Mouse (Mus musculus) midbrain, embryonic 11.5 days (tissue): ENCODE results near the gene Pgbd5. TPM values are rescaled to one million over a fixed set of nuclear protein-coding genes. Genes with fewer than 3 reads are reported as not detected.
"Not testable (repeated sequence)": the region's sequence is repeated elsewhere in the genome, so short reads cannot be mapped to it uniquely, and the experiment has no call there.

Experiments used
- ATAC-seq: fragments of 200-750 bp; cut with Nextera tagmentation; 2 replicates; pipeline ENCODE4 v1.8.0; 2017; ENCODE audit warnings: moderate TSS enrichment, moderate library complexity; ENCODE audit not compliant: low FRiP score
- DNase-seq: peaks from one replicate; pipeline ENCODE4 v3.0.0; 2015; ENCODE audit warnings: low spot score; ENCODE audit errors: missing footprints
- H3K27ac ChIP-seq: fragments of 300-500 bp; sonication (generic); 2 replicates; pipeline ENCODE4 v1.5.1; 2014; ENCODE audit warnings: low read depth, low read length
- H3K27me3 ChIP-seq: fragments of 300-500 bp; sonication (generic); 2 replicates; pipeline ENCODE4 v1.6.1; 2014; ENCODE audit warnings: mild to moderate bottlenecking, low read length, moderate library complexity, mixed read lengths; ENCODE audit not compliant: control insufficient read depth, insufficient read depth
- H3K36me3 ChIP-seq: fragments of 300-500 bp; sonication (generic); 2 replicates; pipeline ENCODE4 v1.6.1; 2014; ENCODE audit warnings: mild to moderate bottlenecking, low read length, moderate library complexity, mixed read lengths; ENCODE audit not compliant: control insufficient read depth, insufficient read depth
- H3K4me1 ChIP-seq: fragments of 300-500 bp; sonication (generic); 2 replicates; pipeline ENCODE4 v1.6.1; 2014; ENCODE audit warnings: low read length; ENCODE audit not compliant: control insufficient read depth, insufficient read depth
- H3K4me2 ChIP-seq: fragments of 300-500 bp; sonication (generic); 2 replicates; pipeline ENCODE4 v1.6.1; 2014; ENCODE audit warnings: mild to moderate bottlenecking, moderate library complexity
- H3K4me3 ChIP-seq: fragments of 300-500 bp; sonication (generic); 2 replicates; pipeline ENCODE4 v1.5.1; 2014; ENCODE audit warnings: low read depth, low read length
- H3K9ac ChIP-seq: fragments of 300-500 bp; sonication (generic); 2 replicates; pipeline ENCODE4 v1.6.1; 2014; ENCODE audit warnings: low read length
- H3K9me3 ChIP-seq: fragments of 300-500 bp; sonication (generic); 2 replicates; pipeline ENCODE4 v1.6.1; 2016; ENCODE audit warnings: low read length; ENCODE audit not compliant: control insufficient read depth
- WGBS: fragments of 180-500 bp; shearing (Covaris S2); extraction: QIAGEN DNeasy Blood & Tissue Kit; methylation state at CpG from one replicate; pipeline ENCODE4 v1.1.7; 2014; 5-methylcytosine and 5-hydroxymethylcytosine counted together
- polyA plus RNA-seq: library from polyadenylated mRNA; unstranded; fragments of >200 nt; fragmentation: Nextera tagmentation; extraction: Ambion mirVana; gene quantifications from 2 replicates; pipeline ENCODE4 v1.2.1, GENCODE M21; 2014

The Pgbd5 gene
- polyA plus RNA-seq, 1 experiment from 2014 or later: 4.5 TPM

DNA sequence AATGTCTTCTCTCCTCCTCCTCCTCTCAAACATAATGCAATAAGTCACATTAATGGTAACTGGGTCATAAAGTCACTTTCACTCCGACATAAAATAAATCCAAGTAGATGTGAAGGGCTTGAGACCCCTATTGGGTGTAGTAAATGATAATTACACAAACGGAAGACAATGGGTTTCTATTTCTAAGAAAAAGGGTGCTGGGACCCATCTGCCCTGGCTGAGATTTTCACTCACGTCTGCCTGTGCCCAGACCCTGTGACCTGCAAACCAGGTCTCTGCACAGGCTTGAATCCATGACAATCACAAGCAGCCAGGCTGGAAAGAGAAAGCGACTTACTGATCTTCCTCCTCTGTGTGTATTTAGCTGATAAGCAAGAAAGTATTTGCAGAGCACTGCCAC is 4.3 kb downstream of the Pgbd5 start:
- no peak overlapping the region for H3K4me2 ChIP-seq
- no peak for ATAC-seq
- H3K4me3 ChIP-seq: no peak overlapping the region
- H3K27ac ChIP-seq: no peak overlapping the region
- no peaks in the 10 kb centered on the region for H3K36me3 ChIP-seq
- H3K4me1 ChIP-seq: peaks cover 9% of the 10 kb centered on the region
- H3K27me3 ChIP-seq: peaks cover 3% of the 10 kb centered on the region; the same call in 1 of the 2 replicates
- no peak overlapping the region for H3K9ac ChIP-seq
- no peaks in the 10 kb centered on the region for H3K9me3 ChIP-seq
- 58% methylated on average over 4 of the region's 4 CpGs for WGBS
- no peak for DNase-seq

DNA sequence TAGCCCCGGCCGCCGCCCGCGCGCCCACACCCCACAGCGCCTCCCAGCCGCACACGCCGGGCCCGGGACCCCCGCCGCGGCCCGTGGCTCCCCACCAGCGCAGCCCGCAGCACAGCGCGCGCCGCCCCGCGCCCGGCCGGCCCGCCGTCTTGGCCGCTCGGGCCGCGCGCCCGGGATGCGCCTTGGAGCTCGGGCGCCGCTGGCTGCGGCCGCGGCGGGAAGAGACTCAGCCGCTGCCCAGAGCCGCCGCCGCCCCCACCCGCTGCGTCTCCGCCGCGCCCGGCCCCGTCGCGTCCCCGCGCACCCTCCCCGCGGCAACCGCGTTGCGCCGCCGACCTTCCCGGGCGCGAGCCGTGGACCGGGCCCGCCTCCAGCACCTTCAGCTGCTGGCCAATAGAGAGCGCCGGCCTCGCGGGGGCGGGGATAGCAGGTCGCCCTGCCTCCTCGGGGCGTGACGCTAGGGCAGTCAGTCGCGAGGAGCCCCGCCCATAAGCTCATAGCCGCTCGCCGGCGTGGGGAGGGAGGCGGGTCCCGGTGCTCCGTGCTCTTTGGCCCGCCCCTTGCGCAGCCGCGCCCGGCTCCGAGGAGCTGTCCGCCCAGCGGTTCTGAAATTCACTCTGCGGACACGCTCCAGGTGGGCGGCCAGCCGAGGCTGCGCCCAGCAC is 5.2 kb downstream of the Pgbd5 start:
- Histone ChIP-seq H3K9me3 (no peaks in the 10 kb centered on the region), H3K4me2 (peak overlapping the region; percentile 93), H3K27ac (no peak overlapping the region), H3K27me3 (peaks cover 3% of the 10 kb centered on the region; the same call in 1 of the 2 replicates), H3K36me3 (no peaks in the 10 kb centered on the region), H3K9ac (peak overlapping the region; percentile 74), H3K4me1 (peaks cover 9% of the 10 kb centered on the region), H3K4me3 (peak overlapping the region; percentile 77)
- peak; percentile 98 for ATAC-seq
- WGBS: under 1% methylated on average over 81 of the region's 101 CpGs
- peak; percentile 99 for DNase-seq

DNA sequence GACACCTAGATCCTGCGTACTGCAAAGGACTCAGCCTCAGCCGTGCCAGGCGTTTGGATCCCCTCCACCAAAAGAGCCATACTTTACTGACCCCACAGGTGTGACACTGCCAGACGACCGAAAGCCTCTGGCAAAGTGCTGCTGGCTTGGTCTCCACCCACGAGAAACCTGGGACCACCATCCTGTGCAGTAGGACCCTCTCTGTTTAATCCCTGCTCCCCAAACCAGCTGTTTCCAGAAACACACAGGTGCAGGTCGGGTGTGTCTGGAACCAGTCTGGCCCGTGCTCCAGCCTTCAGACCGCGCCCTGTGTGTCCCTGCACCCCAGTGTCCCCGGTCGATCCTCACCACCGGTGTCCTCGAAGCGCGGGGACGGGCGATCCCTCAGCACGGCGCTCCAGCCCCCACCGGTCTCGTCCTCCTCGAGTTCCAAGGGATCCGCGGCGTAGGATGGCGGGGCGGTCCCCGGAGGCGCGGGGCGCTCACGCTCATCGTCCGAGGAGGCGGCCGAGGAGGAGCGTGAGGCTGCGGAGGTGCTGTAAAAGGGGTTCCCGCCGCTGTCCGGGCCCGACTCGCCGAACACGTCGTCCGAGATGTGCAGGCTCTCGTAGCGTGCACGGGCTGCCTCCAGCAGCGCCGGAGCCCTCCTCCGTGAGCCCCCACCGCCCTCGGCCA is 5.9 kb downstream of the Pgbd5 start:
- Histone ChIP-seq H3K27me3 (peaks cover 3% of the 10 kb centered on the region; the same call in 1 of the 2 replicates), H3K4me2 (peak overlapping the region; percentile 93), H3K27ac (no peak overlapping the region), H3K4me3 (peak overlapping the region; percentile 77), H3K4me1 (peaks cover 9% of the 10 kb centered on the region), H3K9me3 (no peaks in the 10 kb centered on the region), H3K9ac (peak overlapping the region; percentile 74), H3K36me3 (no peaks in the 10 kb centered on the region)
- 1% methylated on average over 55 of the region's 56 CpGs for WGBS
- ATAC-seq (peak; percentile 57), DNase-seq (peak; percentile 91)

DNA sequence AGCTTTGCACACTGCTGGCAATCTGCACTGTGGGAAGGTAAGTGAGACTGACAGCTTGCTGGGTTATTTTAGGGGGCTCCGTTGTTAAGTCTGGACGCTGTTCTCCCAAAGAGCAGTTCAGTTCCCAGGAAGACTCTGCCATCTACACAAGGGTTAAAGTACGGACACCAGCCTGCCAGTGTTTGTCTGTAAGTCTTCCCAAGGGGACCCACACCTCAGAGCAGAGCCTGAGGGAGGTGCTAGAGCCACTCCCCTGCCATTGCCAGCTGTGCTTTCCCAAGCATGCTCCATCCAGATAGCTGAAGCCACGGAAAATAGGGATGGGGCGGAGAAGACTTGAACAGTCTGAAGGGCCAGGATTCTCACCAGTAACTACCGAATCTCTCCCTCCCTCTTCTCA is 8.6 kb downstream of the Pgbd5 start:
- no peaks in the 10 kb centered on the region for H3K9me3 ChIP-seq
- no peak overlapping the region for H3K9ac ChIP-seq
- H3K36me3 ChIP-seq: no peaks in the 10 kb centered on the region
- peaks cover 9% of the 10 kb centered on the region for H3K4me1 ChIP-seq
- DNase-seq: no peak
- no peak for ATAC-seq
- H3K27me3 ChIP-seq: peaks cover 3% of the 10 kb centered on the region; the same call in 1 of the 2 replicates
- no peak overlapping the region for H3K27ac ChIP-seq
- H3K4me2 ChIP-seq: no peak overlapping the region
- no peak overlapping the region for H3K4me3 ChIP-seq
- 60% methylated on average over 6 of the region's 6 CpGs for WGBS

DNA sequence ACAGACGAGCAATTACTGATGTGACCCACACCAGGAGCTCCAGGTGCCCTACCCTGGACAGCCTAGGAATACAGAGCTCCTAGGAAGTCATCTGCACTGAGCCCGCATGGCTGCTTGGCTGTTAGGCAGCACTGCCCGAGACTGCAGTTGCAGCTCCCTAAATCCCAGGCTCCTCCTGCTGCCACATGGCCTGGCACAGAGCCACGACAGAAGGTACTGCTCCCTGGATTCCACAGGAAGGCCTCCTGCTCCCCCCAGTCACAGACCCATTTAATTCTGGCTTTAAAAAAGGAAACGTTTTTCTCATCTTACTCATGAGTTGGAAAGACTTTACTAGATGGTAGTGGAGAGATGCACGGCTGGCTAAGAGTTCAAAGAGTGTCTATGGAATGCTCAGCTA is 10.0 kb downstream of the Pgbd5 start:
- Histone ChIP-seq H3K4me3 (no peak overlapping the region), H3K4me1 (peaks cover 7% of the 10 kb centered on the region; the same call in 1 of the 2 replicates), H3K36me3 (no peaks in the 10 kb centered on the region), H3K9ac (no peak overlapping the region), H3K4me2 (no peak overlapping the region), H3K27me3 (peaks cover 3% of the 10 kb centered on the region; the same call in 1 of the 2 replicates), H3K27ac (no peak overlapping the region), H3K9me3 (no peaks in the 10 kb centered on the region)
- DNase-seq (no peak), ATAC-seq (no peak)
- 66% methylated on average over 6 of the region's 6 CpGs for WGBS

DNA sequence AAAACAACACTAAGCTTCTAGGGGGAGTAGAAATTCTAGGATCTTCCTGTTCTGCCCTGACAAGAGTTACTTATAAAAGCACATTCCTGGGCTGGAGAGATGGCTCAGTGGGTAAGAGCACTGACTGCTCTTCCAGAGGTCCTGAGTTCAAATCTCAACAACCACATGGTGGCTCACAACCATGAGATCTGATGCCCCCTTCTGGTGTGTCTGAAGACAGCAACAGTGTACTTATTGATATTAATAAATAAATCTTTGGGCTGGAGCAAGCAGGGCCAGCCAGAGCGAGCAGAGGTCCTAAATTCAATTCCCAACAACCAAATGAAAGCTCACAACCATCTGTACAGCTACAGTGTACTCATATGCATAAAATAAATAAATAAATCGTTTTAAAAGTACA is 10.7 kb downstream of the Pgbd5 start:
- not testable (repeated sequence) for DNase-seq, H3K9ac ChIP-seq, H3K27ac ChIP-seq, H3K4me3 ChIP-seq, H3K9me3 ChIP-seq, H3K4me2 ChIP-seq, ATAC-seq, H3K27me3 ChIP-seq, H3K36me3 ChIP-seq, H3K4me1 ChIP-seq
- 73% methylated on average over 2 of the region's 2 CpGs for WGBS

DNA sequence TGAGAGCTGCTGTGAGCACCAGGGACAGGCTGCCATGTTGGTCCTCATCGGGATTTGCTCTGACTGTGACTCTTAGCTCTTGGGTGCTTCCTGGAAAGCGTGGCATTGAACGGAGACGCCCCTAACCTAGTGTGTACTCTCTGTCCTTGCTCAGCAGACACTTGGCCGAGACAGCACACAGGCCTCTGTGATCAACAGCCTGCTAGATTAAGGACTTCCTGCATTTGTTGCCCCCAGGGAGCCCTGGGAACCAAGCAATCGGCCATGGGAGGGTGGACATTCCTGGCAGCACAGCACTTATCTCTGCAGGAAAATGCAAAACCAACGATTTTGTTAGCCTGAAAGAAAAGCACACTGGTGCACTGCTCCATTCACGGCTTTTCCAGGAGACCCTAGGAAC is 18.0 kb downstream of the Pgbd5 start:
- no peaks in the 10 kb centered on the region for H3K9me3 ChIP-seq
- H3K4me3 ChIP-seq: no peak overlapping the region
- H3K36me3 ChIP-seq: no peaks in the 10 kb centered on the region
- no peak overlapping the region for H3K9ac ChIP-seq
- no peak overlapping the region for H3K4me2 ChIP-seq
- no peak overlapping the region for H3K27ac ChIP-seq
- DNase-seq (no peak), ATAC-seq (no peak)
- WGBS: 69% methylated on average over 8 of the region's 8 CpGs
- H3K27me3 ChIP-seq: no peaks in the 10 kb centered on the region
- H3K4me1 ChIP-seq: no peaks in the 10 kb centered on the region

DNA sequence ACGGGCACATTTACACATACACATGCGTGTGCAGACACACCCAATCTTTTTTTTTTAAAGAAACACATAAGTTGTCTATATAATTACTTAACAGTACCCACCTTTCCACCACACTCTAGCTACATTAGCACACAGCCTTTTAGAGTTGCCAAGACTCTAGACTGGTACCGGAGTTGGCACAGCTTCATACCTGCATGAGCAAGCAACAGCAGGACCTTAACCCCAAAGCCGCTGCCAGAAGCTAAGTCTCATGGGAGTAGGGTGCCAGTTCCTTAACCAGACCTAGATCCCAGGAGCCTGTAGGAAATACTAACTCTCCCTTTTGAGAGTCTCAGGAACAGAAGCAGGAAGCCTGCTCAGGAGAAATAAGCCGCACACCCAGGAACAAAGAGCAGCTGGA is 20.5 kb downstream of the Pgbd5 start:
- Histone ChIP-seq H3K36me3 (no peaks in the 10 kb centered on the region), H3K4me1 (no peaks in the 10 kb centered on the region), H3K27ac (no peak overlapping the region), H3K4me2 (no peak overlapping the region), H3K27me3 (no peaks in the 10 kb centered on the region), H3K4me3 (no peak overlapping the region), H3K9me3 (no peaks in the 10 kb centered on the region), H3K9ac (no peak overlapping the region)
- WGBS: 90% methylated on average over 5 of the region's 5 CpGs
- ATAC-seq (no peak), DNase-seq (no peak)

DNA sequence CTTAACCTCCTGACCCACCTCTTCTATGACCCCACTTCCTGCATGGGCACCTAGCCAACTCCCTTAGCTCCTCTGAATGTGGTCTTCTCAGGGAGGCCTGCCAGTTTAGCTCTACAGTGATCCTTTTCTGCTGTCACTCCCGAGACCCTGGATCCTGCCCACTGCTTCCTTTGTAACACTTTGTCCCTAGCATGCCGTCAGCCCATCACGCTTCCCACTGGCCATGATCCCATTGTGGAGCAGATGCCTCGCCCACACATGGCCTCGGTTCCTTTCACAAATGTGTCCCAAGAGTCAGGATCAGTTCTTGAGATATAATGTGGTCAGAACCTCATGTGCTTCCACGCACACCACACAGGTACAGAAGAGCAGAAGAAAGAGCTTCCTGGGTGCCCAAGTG is 21.3 kb downstream of the Pgbd5 start:
- no peaks in the 10 kb centered on the region for H3K4me1 ChIP-seq
- H3K27me3 ChIP-seq: no peaks in the 10 kb centered on the region
- H3K36me3 ChIP-seq: no peaks in the 10 kb centered on the region
- DNase-seq (peak; percentile 21), ATAC-seq (no peak)
- no peak overlapping the region for H3K4me2 ChIP-seq
- H3K9me3 ChIP-seq: no peaks in the 10 kb centered on the region
- WGBS: 89% methylated on average over 6 of the region's 6 CpGs
- H3K27ac ChIP-seq: no peak overlapping the region
- H3K4me3 ChIP-seq: no peak overlapping the region
- H3K9ac ChIP-seq: no peak overlapping the region
